Mouse (Mus musculus) gastrocnemius, postnatal 4 days (tissue): ENCODE data around the gene Olfr206. TPM values are rescaled to one million over a fixed set of nuclear protein-coding genes. Genes with fewer than 3 reads are reported as not detected.
"Not testable (repeated sequence)": the region's sequence is repeated elsewhere in the genome, so short reads cannot be mapped to it uniquely, and the experiment has no call there.

Source experiments
- DNase-seq, 2 experiments: peaks; one replicate each; pipeline ENCODE4 v3.0.0; 2021 to 2022; ENCODE audit warnings: low spot score in 2 of 2, mixed read lengths in 2 of 2
- long read RNA-seq, 2 experiments: library from polyadenylated mRNA; stranded (forward); transcript quantifications; one replicate each; pipeline ENCODE4 v2.0.0; 2021
- total RNA-seq, 2 experiments: library from RNA; stranded (reverse); gene quantifications; 2 replicates each; pipeline ENCODE4 v1.2.3; 2021

The Olfr206 gene
- total RNA-seq = not detected
- long read RNA-seq, experiment 1 = 0 reads
- long read RNA-seq, experiment 2 = 0 reads

GRCm38 (mm10) chr16:59349146-59349545 lies at the start of gene Olfr206:
Gene Olfr206, minus strand, starts transcription at chr16:59349246.
- DNase-seq = no peak

GRCm38 (mm10) chr16:59393300-59393699 lies 44.3 kb upstream of the Olfr206 start:
- no peak for DNase-seq

GRCm38 (mm10) chr16:59363893-59364292 lies 14.8 kb upstream of the Olfr206 start, which contains the start of gene Olfr209:
Gene Olfr209, minus strand, starts transcription at chr16:59363993.
- no peak for DNase-seq

- DNase-seq = no peak
These were observed 18.0 kb downstream of the Olfr206 start, which contains the start of gene Olfr205 for GRCm38 (mm10) chr16:59331038-59331437. Gene Olfr205, minus strand, starts transcription at chr16:59331138.

- not testable (repeated sequence) for DNase-seq
These were observed 25.8 kb downstream of the Olfr206 start for GRCm38 (mm10) chr16:59323262-59323661.

GRCm38 (mm10) chr16:59318148-59318547 lies 30.9 kb downstream of the Olfr206 start, which contains the start of gene Olfr204:
Gene Olfr204, minus strand, starts transcription at chr16:59318248.
- no peak for DNase-seq

- DNase-seq = no peak
These were observed 50.5 kb downstream of the Olfr206 start, which contains the start of gene Olfr203 for GRCm38 (mm10) chr16:59298581-59298980. Gene Olfr203, plus strand, starts transcription at chr16:59298881.

Other genes with a start within 250 kb of the Olfr206 start
- gene Olfr193, start 237.4 kb downstream of the Olfr206 start, total RNA-seq = not detected
- gene Olfr194, start 228.2 kb downstream of the Olfr206 start, total RNA-seq = not detected
- not detected for gene Olfr195, start 202.2 kb downstream of the Olfr206 start, total RNA-seq
- not detected for gene Olfr196, start 178.8 kb downstream of the Olfr206 start, total RNA-seq
- gene Olfr198, start 145.7 kb downstream of the Olfr206 start, total RNA-seq = not detected
- not detected for gene Olfr199, start 129.5 kb downstream of the Olfr206 start, total RNA-seq
- gene Olfr201, start 76.6 kb downstream of the Olfr206 start, total RNA-seq = not detected
- not detected for gene Olfr202, start 62.5 kb downstream of the Olfr206 start, total RNA-seq
- gene Olfr203, start 50.4 kb downstream of the Olfr206 start, total RNA-seq = not detected
- not detected for gene Olfr204, start 31.0 kb downstream of the Olfr206 start, total RNA-seq
- not detected for gene Olfr205, start 18.1 kb downstream of the Olfr206 start, total RNA-seq
- gene Olfr209, start 14.7 kb upstream of the Olfr206 start, total RNA-seq = not detected
- not detected for gene Gabrr3, start 58.1 kb upstream of the Olfr206 start, total RNA-seq
- gene Riox2, start 122.5 kb upstream of the Olfr206 start, total RNA-seq = 10 to 100 TPM; 10.3 to 10.8 TPM